Mouse (Mus musculus) MEL (cell line): ENCODE measurements around the gene Src. TPM values are rescaled to one million over a fixed set of nuclear protein-coding genes. Genes with fewer than 3 reads are reported as not detected.

ENCODE experiments used
- DNase-seq: peaks from one replicate; pipeline ENCODE4 v3.0.0; 2011; ENCODE audit warnings: low read depth, low spot score
- H3K27ac ChIP-seq: 2 replicates; pipeline ENCODE4 v1.5.1; 2012; ENCODE audit warnings: low read depth, mild to moderate bottlenecking, control low read depth, low read length, moderate library complexity; ENCODE audit not compliant: control insufficient read depth
- H3K27me3 ChIP-seq, 2 experiments: fragments of 150-350 bp in 1 of 2; sonication (generic) in 1 of 2; 2 replicates each; pipeline ENCODE4 v1.6.1; 2012; ENCODE audit warnings: low read length in 2 of 2, mild to moderate bottlenecking in 2 of 2, improper control_type of control experiment in 1 of 2, moderate library complexity in 1 of 2; ENCODE audit not compliant: insufficient read depth in 2 of 2, control insufficient read depth in 1 of 2
- H3K36me3 ChIP-seq, 2 experiments: 2 replicates each; pipeline ENCODE4 v1.6.1; 2012 to 2014; ENCODE audit warnings: low read length in 2 of 2, improper control_type of control experiment in 1 of 2, inconsistent platforms in 1 of 2, mild to moderate bottlenecking in 1 of 2; ENCODE audit not compliant: insufficient read depth in 2 of 2, control insufficient read depth in 1 of 2
- H3K4me1 ChIP-seq, 2 experiments: fragments of 150-350 bp in 1 of 2; sonication (generic) in 1 of 2; 2 replicates each; pipeline ENCODE4 v1.6.1; 2012; ENCODE audit warnings: low read length in 2 of 2, improper control_type of control experiment in 1 of 2, mild to moderate bottlenecking in 1 of 2; ENCODE audit not compliant: insufficient read depth in 2 of 2, control insufficient read depth in 1 of 2
- H3K4me3 ChIP-seq, 2 experiments: fragments of 150-350 bp in 1 of 2; sonication (generic) in 1 of 2; 2 replicates each; pipeline ENCODE4 v1.5.1; 2012; ENCODE audit warnings: low read depth in 2 of 2, low read length in 2 of 2, mild to moderate bottlenecking in 2 of 2, moderate library complexity in 2 of 2, control low read depth in 1 of 2, improper control_type of control experiment in 1 of 2; ENCODE audit not compliant: control insufficient read depth in 1 of 2, insufficient read depth in 1 of 2
- H3K79me2 ChIP-seq: 2 replicates; pipeline ENCODE4 v1.6.1; 2012; ENCODE audit warnings: mild to moderate bottlenecking, low read length, moderate library complexity; ENCODE audit not compliant: control insufficient read depth, poor library complexity, insufficient read depth
- H3K9ac ChIP-seq: 2 replicates; pipeline ENCODE4 v1.6.1; 2012; ENCODE audit warnings: low read depth, mild to moderate bottlenecking, control low read depth, low read length, moderate library complexity; ENCODE audit not compliant: control insufficient read depth, poor library complexity, severe bottlenecking
- H3K9me3 ChIP-seq: fragments of 150-350 bp; sonication (generic); replicated peaks from 2 replicates; pipeline ENCODE4 v1.6.1; 2012; ENCODE audit warnings: mild to moderate bottlenecking, low read length, improper control_type of control experiment, moderate library complexity; ENCODE audit not compliant: insufficient read depth
- BHLHE40 ChIP-seq: IDR thresholded peaks from 2 replicates; pipeline ENCODE4 v1.6.1; 2012; ENCODE audit warnings: low read depth, mild to moderate bottlenecking, inconsistent platforms, low read length, improper control_type of control experiment, borderline replicate concordance
- CHD2 ChIP-seq: IDR thresholded peaks from 2 replicates; pipeline ENCODE4 v1.6.1; 2011; ENCODE audit warnings: low read length, improper control_type of control experiment
- CTCF ChIP-seq, 3 experiments: IDR thresholded peaks in 2 of 3; conservative IDR thresholded peaks in 1 of 3; 2 replicates each; pipeline ENCODE4 v1.5.1; 2011 to 2012; ENCODE audit warnings: low read length in 3 of 3, low read depth in 2 of 3, mild to moderate bottlenecking in 2 of 3, improper control_type of control experiment in 1 of 3, inconsistent platforms in 1 of 3, mixed read lengths in 1 of 3, moderate library complexity in 1 of 3; ENCODE audit not compliant: control insufficient read depth in 1 of 3, insufficient read depth in 1 of 3, poor library complexity in 1 of 3, severe bottlenecking in 1 of 3
- ETS1 ChIP-seq: IDR thresholded peaks from 2 replicates; pipeline ENCODE4 v1.6.1; 2012; ENCODE audit warnings: low read depth, mild to moderate bottlenecking, inconsistent platforms, low read length, improper control_type of control experiment, moderate library complexity
- HCFC1 ChIP-seq: IDR thresholded peaks from 2 replicates; pipeline ENCODE4 v1.6.1; 2012; ENCODE audit warnings: low read depth, mild to moderate bottlenecking, inconsistent platforms, low read length, improper control_type of control experiment, moderate library complexity
- MAFK ChIP-seq: IDR thresholded peaks from 2 replicates; pipeline ENCODE4 v1.6.1; 2011; ENCODE audit warnings: low read depth, mild to moderate bottlenecking, low read length, improper control_type of control experiment, borderline replicate concordance
- MAZ ChIP-seq: IDR thresholded peaks from 2 replicates; pipeline ENCODE4 v1.6.1; 2012; ENCODE audit warnings: low read depth, mild to moderate bottlenecking, inconsistent platforms, low read length, improper control_type of control experiment
- MXI1 ChIP-seq: IDR thresholded peaks from 2 replicates; pipeline ENCODE4 v1.6.1; 2011; ENCODE audit warnings: mild to moderate bottlenecking, low read depth, low read length, improper control_type of control experiment
- NELFE ChIP-seq: IDR thresholded peaks from 2 replicates; pipeline ENCODE4 v1.6.1; 2011; ENCODE audit warnings: low read depth, low read length, improper control_type of control experiment
- POLR2AphosphoS2 ChIP-seq: IDR thresholded peaks from 2 replicates; pipeline ENCODE4 v1.6.1; 2011; ENCODE audit warnings: low read length, improper control_type of control experiment
- SMC3 ChIP-seq: IDR thresholded peaks from 2 replicates; pipeline ENCODE4 v1.6.1; 2011; ENCODE audit warnings: low read depth, low read length, improper control_type of control experiment
- TAL1 ChIP-seq: IDR thresholded peaks from 2 replicates; pipeline ENCODE4 v1.6.1; 2012; ENCODE audit warnings: mild to moderate bottlenecking, inconsistent platforms, low read length, moderate library complexity, mixed read lengths
- TBP ChIP-seq: IDR thresholded peaks from 2 replicates; pipeline ENCODE4 v1.8.0; 2011; ENCODE audit warnings: low read depth, low read length, improper control_type of control experiment
- TCF12 ChIP-seq: IDR thresholded peaks from 2 replicates; pipeline ENCODE4 v1.6.1; 2014; ENCODE audit warnings: low read depth, mild to moderate bottlenecking, inconsistent platforms, low read length, improper control_type of control experiment, moderate library complexity
- UBTF ChIP-seq: IDR thresholded peaks from 2 replicates; pipeline ENCODE4 v1.6.1; 2012; ENCODE audit warnings: low read depth, mild to moderate bottlenecking, inconsistent platforms, low read length, improper control_type of control experiment, moderate library complexity, borderline replicate concordance; ENCODE audit not compliant: insufficient read depth
- ZKSCAN1 ChIP-seq: IDR thresholded peaks from 2 replicates; pipeline ENCODE4 v1.6.1; 2012; ENCODE audit warnings: low read depth, mild to moderate bottlenecking, inconsistent platforms, low read length, improper control_type of control experiment, moderate library complexity
- ZMIZ1 ChIP-seq: IDR thresholded peaks from 2 replicates; pipeline ENCODE4 v1.6.1; 2012; ENCODE audit warnings: low read depth, mild to moderate bottlenecking, inconsistent platforms, low read length, improper control_type of control experiment, moderate library complexity
- polyA plus RNA-seq, 2 experiments: library from polyadenylated mRNA; stranded (reverse) in 1 of 2; unstranded in 1 of 2; fragments of >175 nt in 1 of 2; fragments of >200 nt in 1 of 2; gene quantifications; 2 replicates each; pipeline versions ENCODE4 v1.2.1 to v1.2.4; 2012; ENCODE audit warnings: low replicate concordance in 2 of 2, low read depth in 1 of 2; ENCODE audit not compliant: insufficient read length in 2 of 2, insufficient read depth in 1 of 2, missing spikeins in 1 of 2
- total RNA-seq: library from RNA; depleted of rRNA; stranded (reverse); fragments of 300-350 nt; gene quantifications from 2 replicates; pipeline ENCODE4 v1.2.3, GENCODE M21; 2012

Src gene
- total and polyA plus RNA-seq, 3 experiments: 0.23 to 4.2 TPM; not detected in 1

- TF ChIP-seq ZKSCAN1 (no peak), NELFE (no peak), MAZ (no peak), CTCF (IDR thresholded peaks at IDR 0.05 in 2 of 3, conservative IDR thresholded peaks at IDR 0.05 in 1 of 3; ENCODE audit: control insufficient read depth in 1 of 3, insufficient read depth in 1 of 3, low read depth in 2 of 3, low read length in 3 of 3, poor library complexity in 1 of 3, severe bottlenecking in 1 of 3) (no peak), BHLHE40 (no peak), UBTF (no peak), ZMIZ1 (no peak), TBP (no peak), MXI1 (no peak), HCFC1 (no peak), POLR2AphosphoS2 (no peak), SMC3 (no peak), TCF12 (no peak), MAFK (no peak), ETS1 (no peak)
- Histone ChIP-seq H3K4me1 (no peaks in the 10 kb centered on the region), H3K27ac (no peak overlapping the region), H3K9ac (no peak overlapping the region), H3K27me3 (peaks cover 2 to 25% of the 10 kb centered on the region in 2 experiments; a peak in 3 of 4 replicates), H3K79me2 (no peaks in the 10 kb centered on the region), H3K36me3 (no peaks in the 10 kb centered on the region), H3K4me3 (no peak overlapping the region), H3K9me3 (no peaks in the 10 kb centered on the region)
- no peak for DNase-seq
Measured at GRCm38 (mm10) chr2:157474269-157474729, 56.1 kb downstream of the Src start.

GRCm38 (mm10) chr2:157475437-157476379 lies 57.5 kb downstream of the Src start:
- TF ChIP-seq CHD2: no peak
- TF ChIP-seq TAL1: no peak
- no peak for TF ChIP-seq TBP
- TF ChIP-seq MAFK: no peak
- TF ChIP-seq, all 39 proteins: peak for 0
- H3K9me3 ChIP-seq: no peaks in the 10 kb centered on the region
- H3K27me3 ChIP-seq: peaks cover 2 to 22% of the 10 kb centered on the region in 2 experiments; a peak in 3 of 4 replicates
- no peak overlapping the region for H3K9ac ChIP-seq
- no peaks in the 10 kb centered on the region for H3K36me3 ChIP-seq
- no peaks in the 10 kb centered on the region for H3K79me2 ChIP-seq
- H3K4me3 ChIP-seq: no peak overlapping the region
- no peak overlapping the region for H3K27ac ChIP-seq
- no peak for DNase-seq
- H3K4me1 ChIP-seq: no peaks in the 10 kb centered on the region
